Mouse (Mus musculus) adrenal gland, postnatal 25 days (tissue): ENCODE results near the gene Zfp868. TPM values are rescaled to one million over a fixed set of nuclear protein-coding genes. Genes with fewer than 3 reads are reported as not detected.
"Not testable (repeated sequence)": the region's sequence is repeated elsewhere in the genome, so short reads cannot be mapped to it uniquely, and the experiment has no call there.

Experiments
- DNase-seq: peaks from one replicate; pipeline ENCODE4 v3.0.0; 2021; ENCODE audit warnings: mixed read lengths
- long read RNA-seq: library from polyadenylated mRNA; stranded (forward); transcript quantifications from one replicate; pipeline ENCODE4 v2.0.0, GENCODE M21; 2021
- total RNA-seq: library from RNA; stranded (reverse); gene quantifications from 2 replicates; pipeline ENCODE4 v1.2.3, GENCODE M21; 2021

Zfp868 gene
- total RNA-seq, result 13.8 and 15.0 TPM in 2 replicates
- long read RNA-seq, transcript Zfp868-202 (5 exons, 2,259 nt), result major isoform, 9 of 11 reads
- long read RNA-seq, partial matches to known transcripts, result 0 of 11 reads
- long read RNA-seq, other reads (novel, unspliced or antisense), result 2 of 11 reads

DNA sequence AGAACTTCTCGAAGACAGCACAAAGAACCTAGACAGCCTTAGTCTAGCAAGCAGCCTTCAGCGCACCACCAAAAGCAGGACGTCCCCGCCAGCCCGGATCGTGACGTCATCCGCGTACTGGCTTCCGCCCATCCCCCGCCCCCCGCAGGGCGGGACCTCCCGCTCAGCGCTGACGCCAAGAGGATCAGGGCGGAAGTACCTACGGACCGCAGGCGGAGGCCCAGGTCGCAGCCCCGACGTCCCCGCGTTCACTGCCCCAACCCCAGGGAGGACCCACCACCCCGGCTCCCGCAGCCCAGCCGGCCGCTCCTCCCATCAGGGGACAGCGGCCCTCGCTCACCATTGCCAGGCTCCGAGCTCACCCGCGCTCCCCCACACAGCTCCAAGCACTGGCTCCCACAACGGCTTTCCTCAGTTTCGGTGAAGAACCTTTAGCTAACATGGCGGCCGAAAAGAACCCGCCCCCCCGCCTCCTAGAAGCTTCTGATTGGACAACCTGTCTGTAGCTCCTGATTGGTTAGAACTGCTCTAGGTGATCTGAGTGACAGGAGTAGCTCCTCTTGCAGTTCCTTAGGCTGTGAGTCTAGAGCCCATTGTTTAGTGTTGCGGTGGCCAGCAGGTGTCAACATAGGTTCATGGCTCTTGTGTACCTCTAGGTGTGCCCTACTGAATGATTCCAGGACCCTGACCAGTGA lies at the start of gene Zfp868:
TSS of gene Zfp868 (minus strand) at position 454 of the 695 bp plus-strand sequence.
- peak; percentile 100 for DNase-seq

- DNase-seq, result not testable (repeated sequence)
Measured at GRCm38 (mm10) chr8:69665051-69665450, 39.7 kb upstream of the Zfp868 start.

GRCm38 (mm10) chr8:69661294-69661693 lies 35.9 kb upstream of the Zfp868 start:
- DNase-seq, result no peak

DNA sequence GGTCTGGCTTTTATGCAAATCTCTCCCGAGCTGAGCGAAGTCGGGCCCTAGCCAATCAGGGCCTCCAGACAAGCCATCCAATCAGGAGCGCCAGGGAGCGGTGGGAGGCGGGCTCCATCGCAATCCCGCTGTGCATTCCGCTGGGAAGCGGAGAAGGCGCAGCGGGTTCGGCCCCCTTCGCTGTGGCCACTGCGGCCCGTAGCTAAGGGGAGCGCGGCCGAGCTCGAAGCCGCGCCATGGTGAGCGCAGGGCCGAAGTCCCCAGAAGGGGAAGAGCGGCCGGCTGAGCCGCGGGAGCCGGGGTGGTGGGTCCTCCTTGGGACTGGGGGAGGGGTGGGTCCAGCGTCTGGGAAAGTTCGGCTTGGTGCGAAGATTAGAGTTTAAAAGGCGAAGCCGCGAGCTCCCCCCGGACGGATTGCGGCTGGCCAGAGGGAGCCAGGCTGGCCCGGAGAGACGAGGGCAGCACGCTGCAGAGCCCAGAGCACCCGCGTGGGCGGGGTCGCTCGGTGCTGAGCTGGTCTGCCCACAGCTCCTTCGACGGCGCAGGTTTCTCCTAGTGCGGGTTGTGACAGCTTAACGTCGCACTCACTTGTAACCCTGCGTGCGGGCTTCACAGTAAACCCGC lies 29.1 kb upstream of the Zfp868 start, which contains the start of gene Zfp964:
TSS of gene Zfp964 (plus strand) at position 122 of the 624 bp plus-strand sequence.
- peak; percentile 89 for DNase-seq

DNA sequence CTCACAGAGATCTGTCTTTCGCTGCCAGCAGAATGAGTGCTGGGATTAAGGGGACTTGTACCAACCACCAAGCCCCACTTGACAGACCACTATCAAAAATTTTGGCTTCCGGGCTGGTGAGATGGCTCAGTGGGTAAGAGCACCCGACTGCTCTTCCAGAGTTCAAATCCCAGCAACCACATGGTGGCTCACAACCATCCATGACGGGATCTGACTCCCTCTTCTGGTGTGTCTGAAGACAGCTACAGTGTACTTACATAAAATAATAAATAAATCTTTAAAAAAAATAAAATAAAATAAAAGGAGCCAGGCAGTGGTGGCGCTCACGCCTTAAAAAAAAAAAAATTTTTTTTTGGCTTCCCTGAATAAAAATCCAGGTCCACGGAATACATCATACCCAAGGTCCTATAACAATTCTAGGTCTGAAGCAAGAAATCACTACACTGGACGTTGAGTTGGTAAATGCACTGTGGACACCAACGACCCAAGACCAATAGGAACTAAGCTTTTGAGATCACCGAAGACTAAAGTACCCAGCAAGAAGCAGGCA lies 28.5 kb upstream of the Zfp868 start:
- no peak for DNase-seq

DNA sequence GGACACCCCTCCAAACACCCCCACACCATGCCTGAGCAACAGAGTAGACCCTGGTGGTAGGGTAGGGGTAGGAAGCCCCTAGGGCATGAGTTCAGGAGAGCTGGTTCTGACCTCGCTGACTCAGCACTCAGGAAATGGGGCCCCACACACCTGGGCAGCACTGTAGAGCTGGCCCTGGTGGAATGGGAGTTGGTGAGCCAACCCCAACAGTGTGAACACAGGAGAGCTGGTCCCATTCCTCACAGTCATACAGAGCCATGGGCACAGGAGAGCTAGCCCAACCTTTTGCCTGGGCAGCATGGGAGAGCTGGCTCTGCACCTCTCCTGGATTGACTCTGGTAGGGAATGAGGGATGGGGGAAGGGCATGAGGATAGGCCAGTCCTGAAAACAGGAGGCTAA lies 7.3 kb downstream of the Zfp868 start:
- no peak for DNase-seq

DNA sequence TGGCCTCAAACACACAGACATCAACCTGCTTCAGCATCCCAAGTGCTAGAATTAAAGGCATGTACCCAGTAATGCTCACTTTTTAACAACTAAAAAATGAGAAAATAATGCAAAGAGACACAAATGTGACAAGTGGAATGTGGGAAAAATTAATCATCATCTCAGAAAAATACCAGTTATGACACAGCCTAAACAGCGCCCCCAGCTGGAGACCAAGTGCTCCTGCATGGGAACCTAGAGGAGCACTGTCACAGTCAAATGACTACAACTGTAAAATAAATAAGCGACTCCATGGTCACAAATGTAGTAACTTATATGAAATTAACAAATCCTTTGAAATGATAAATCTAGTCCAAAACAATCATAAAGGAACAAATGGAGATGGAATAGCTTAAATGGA lies 10.7 kb downstream of the Zfp868 start:
- DNase-seq, result no peak

GRCm38 (mm10) chr8:69597598-69597997 lies 27.8 kb downstream of the Zfp868 start:
- DNase-seq, result not testable (repeated sequence)

DNA sequence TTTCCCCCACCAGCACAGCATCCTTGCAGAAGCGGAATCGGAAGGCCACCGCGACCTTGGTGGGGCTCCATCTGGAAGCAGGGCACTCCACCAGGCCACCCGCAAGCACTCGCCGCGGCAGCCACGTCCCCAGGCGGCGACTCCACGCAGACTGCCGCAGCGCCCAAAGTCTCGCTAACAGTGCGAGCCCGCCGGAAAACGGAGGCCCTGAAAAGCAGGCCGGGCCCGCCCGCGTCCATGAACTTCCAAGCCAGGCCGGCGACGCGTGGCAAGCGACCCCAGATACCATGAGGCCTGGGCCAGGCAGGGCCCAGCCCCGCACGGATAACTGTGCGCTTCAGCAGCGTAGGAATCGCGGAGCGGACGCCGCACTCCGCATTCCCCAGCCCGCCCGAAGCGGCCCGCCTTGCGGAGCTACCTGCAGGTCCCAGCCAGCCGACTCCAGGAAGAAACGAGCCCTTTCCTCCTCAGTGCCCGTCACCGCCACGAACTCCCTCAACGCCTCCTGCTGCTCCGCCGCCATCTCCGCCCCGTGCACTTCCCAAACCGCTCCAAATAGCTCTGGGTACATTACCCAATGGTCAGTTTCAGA lies 40.6 kb downstream of the Zfp868 start:
- peak; percentile 29 for DNase-seq

DNA sequence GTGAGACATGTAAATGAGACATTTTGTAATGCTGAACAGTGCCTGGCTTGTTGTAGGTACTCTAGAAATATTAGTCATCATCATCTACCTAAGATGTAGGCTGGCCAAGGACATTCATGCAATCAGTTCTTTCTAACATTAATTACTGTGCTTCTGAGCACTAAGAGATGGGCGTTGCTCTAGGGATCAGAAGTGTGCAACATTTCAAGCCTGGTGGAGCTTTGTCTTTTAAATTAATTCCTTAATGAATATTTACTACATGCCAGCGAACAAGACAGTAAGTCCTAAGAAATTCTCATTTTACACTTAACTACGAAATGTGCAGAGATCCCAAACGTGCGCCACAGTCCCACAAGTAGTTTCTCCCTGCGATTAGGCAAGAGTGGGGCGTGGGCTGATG lies 41.1 kb downstream of the Zfp868 start:
- not testable (repeated sequence) for DNase-seq

Other genes starting within 250 kb of the Zfp868 start
- not detected in 2 replicates for gene Gm9495, start 172.0 kb downstream of the Zfp868 start, total RNA-seq
- gene Gm7697, start 102.6 kb downstream of the Zfp868 start, total RNA-seq, result not detected in 2 replicates
- gene Zfp964, start 28.9 kb upstream of the Zfp868 start, total RNA-seq, result 2.2 and 2.9 TPM in 2 replicates
- gene Zfp869, start 85.2 kb upstream of the Zfp868 start, total RNA-seq, result 21.9 and 24.9 TPM in 2 replicates
- gene Zfp963, start 124.4 kb upstream of the Zfp868 start, total RNA-seq, result 3.4 and 4.9 TPM in 2 replicates
- gene Gm20422, start 149.3 kb upstream of the Zfp868 start, total RNA-seq, result 3.3 TPM in 1 of 2 replicates, not detected in the other
- gene Atp13a1, start 165.6 kb upstream of the Zfp868 start, total RNA-seq, result 45.4 and 47.7 TPM in 2 replicates
- 27.3 and 29.0 TPM in 2 replicates for gene Zfp866, start 165.6 kb upstream of the Zfp868 start, total RNA-seq
- gene Gmip, start 183.1 kb upstream of the Zfp868 start, total RNA-seq, result 13.4 and 18.2 TPM in 2 replicates
- gene Lpar2, start 196.9 kb upstream of the Zfp868 start, total RNA-seq, result 1.7 and 2.1 TPM in 2 replicates
- 1.7 and 2.5 TPM in 2 replicates for gene Pbx4, start 206.9 kb upstream of the Zfp868 start, total RNA-seq